In genomic region chr2:6178901-6179748, GRCm38 (mm10) we compare ENCODE assay signal across 19 mouse cellular contexts. TPM values are rescaled to one million over a fixed set of nuclear protein-coding genes. Genes with fewer than 3 reads are reported as not detected.
DNase-seq lines count a peak whose midpoint lies in the region; ATAC-seq and TF ChIP-seq lines count a peak whose summit lies in the region.
"Had no signal": no experiment of that assay in that cellular context is flagged by ENCODE, and none has a peak within 500 bp of the region (broad histone marks: within the 10 kb centered on the region; RNA-seq: fewer than 3 reads in every experiment).

No protein-coding gene starts in this region.

- WGBS in kidney, embryonic 16.5 days: 51% methylated on average over 16 of the region's 16 CpGs
- 62% methylated on average over 16 of the region's 16 CpGs for WGBS in hindbrain, embryonic 13.5 days
- WGBS in limb, embryonic 14.5 days: 35% methylated on average over 16 of the region's 16 CpGs
- 80% methylated on average over 16 of the region's 16 CpGs for WGBS in lung, adult 2 months

- ATAC-seq in kidney, embryonic 16.5 days (ENCODE audit: low FRiP score, low TSS enrichment): 0 out of 2 replicates have a peak, but pooled peaks have one; percentile 12
- peak; percentile 82 for ATAC-seq in hindbrain, embryonic 13.5 days (ENCODE audit: low FRiP score)
- no peak; the same call in 1 of the 2 replicates for ATAC-seq in limb, embryonic 14.5 days (ENCODE audit: low FRiP score, low read depth)
- ATAC-seq: forebrain, embryonic 16.5 days had no signal

- H3K4me1 ChIP-seq in kidney, embryonic 16.5 days (ENCODE audit: insufficient read depth, low read length): no peaks in the 10 kb centered on the region
- peaks cover 10% of the 10 kb centered on the region for H3K4me1 ChIP-seq in hindbrain, embryonic 13.5 days (replicated peaks)
- no peaks in the 10 kb centered on the region; the same call in 1 of the 2 replicates for H3K4me1 ChIP-seq in limb, embryonic 14.5 days (ENCODE audit: control insufficient read depth, insufficient read depth, low read length)
- no peaks in the 10 kb centered on the region for H3K4me1 ChIP-seq in lung, adult 2 months (ENCODE audit: control insufficient read depth, insufficient read depth, low read length)
- H3K4me1 ChIP-seq: heart, embryonic 13.5 days; liver, embryonic 13.5 days had no signal

- H3K27ac ChIP-seq in kidney, embryonic 16.5 days (ENCODE audit: low read length): no peak overlapping the region
- H3K27ac ChIP-seq in hindbrain, embryonic 13.5 days: peak overlapping the region; percentile 58
- H3K27ac ChIP-seq in limb, embryonic 14.5 days (replicated peaks; ENCODE audit: low read depth, low read length): no peak overlapping the region
- H3K27ac ChIP-seq: embryonic facial prominence, embryonic 10.5 days; heart, embryonic 13.5 days; kidney, postnatal 0 days; liver, embryonic 13.5 days had no signal

- H3K4me3 ChIP-seq in kidney, embryonic 16.5 days (ENCODE audit: low read length): no peak overlapping the region
- no peak overlapping the region for H3K4me3 ChIP-seq in hindbrain, embryonic 13.5 days
- H3K4me3 ChIP-seq in limb, embryonic 14.5 days (replicated peaks; ENCODE audit: low read length): no peak overlapping the region
- no peak overlapping the region for H3K4me3 ChIP-seq in lung, adult 2 months (replicated peaks; ENCODE audit: extremely low read depth, low read depth, low read length)
- H3K4me3 ChIP-seq: embryonic facial prominence, embryonic 10.5 days; heart, embryonic 13.5 days; liver, embryonic 13.5 days had no signal

- H3K36me3 ChIP-seq in kidney, embryonic 16.5 days (ENCODE audit: insufficient read depth, low read length): no peaks in the 10 kb centered on the region
- no peaks in the 10 kb centered on the region for H3K36me3 ChIP-seq in hindbrain, embryonic 13.5 days
- no peaks in the 10 kb centered on the region for H3K36me3 ChIP-seq in limb, embryonic 14.5 days (ENCODE audit: control insufficient read depth, insufficient read depth, low read length)
- H3K36me3 ChIP-seq: embryonic facial prominence, embryonic 10.5 days; heart, embryonic 13.5 days; liver, embryonic 13.5 days had no signal

- no peak overlapping the region for H3K9ac ChIP-seq in kidney, embryonic 16.5 days (replicated peaks; ENCODE audit: low read length)
- no peak overlapping the region for H3K9ac ChIP-seq in hindbrain, embryonic 13.5 days
- H3K9ac ChIP-seq in limb, embryonic 14.5 days (ENCODE audit: low read depth, low read length, severe bottlenecking): no peak overlapping the region
- H3K9ac ChIP-seq: heart, embryonic 13.5 days; liver, embryonic 13.5 days had no signal

- H3K4me2 ChIP-seq in kidney, embryonic 16.5 days (replicated peaks; ENCODE audit: low read depth, low read length): no peak overlapping the region
- H3K4me2 ChIP-seq in hindbrain, embryonic 13.5 days: no peak overlapping the region
- no peak overlapping the region for H3K4me2 ChIP-seq in limb, embryonic 14.5 days (replicated peaks; ENCODE audit: low read depth, low read length, severe bottlenecking)
- H3K4me2 ChIP-seq: heart, embryonic 13.5 days; liver, embryonic 13.5 days; midbrain, embryonic 11.5 days had no signal

- H3K9me3 ChIP-seq in kidney, embryonic 16.5 days (ENCODE audit: low read length): no peaks in the 10 kb centered on the region
- H3K9me3 ChIP-seq in hindbrain, embryonic 13.5 days: no peaks in the 10 kb centered on the region
- H3K9me3 ChIP-seq in limb, embryonic 14.5 days (ENCODE audit: control insufficient read depth, low read length): peaks cover under 1% of the 10 kb centered on the region; the same call in 1 of the 2 replicates
- H3K9me3 ChIP-seq: embryonic facial prominence, embryonic 10.5 days; liver, embryonic 13.5 days had no signal

- TF ChIP-seq CTCF in lung, adult 2 months (IDR thresholded peaks at IDR 0.05; ENCODE audit: insufficient read depth, low read length): no peak

- no peak for TF ChIP-seq POLR2A in limb, embryonic 14.5 days (IDR thresholded peaks at IDR 0.05; ENCODE audit: borderline replicate concordance, extremely low read depth, insufficient read depth, insufficient read length)
- no peak for TF ChIP-seq POLR2A in lung, adult 2 months (IDR thresholded peaks at IDR 0.05; ENCODE audit: borderline replicate concordance, extremely low read depth, low read depth, low read length)

- no peak for DNase-seq in kidney, adult 18-20 months
- DNase-seq in limb, embryonic 14.5 days (ENCODE audit: low spot score): peak; percentile 32
- peak; percentile 16 for DNase-seq in yolk sac, embryonic 10.5 days (ENCODE audit: low spot score)
- no peak for DNase-seq in right cerebral cortex, adult 18-20 months
- no peak for DNase-seq in heart, adult 9 months (ENCODE audit: low spot score in 2 of 2)
- DNase-seq in lung, adult 2 months: no peak
- DNase-seq: adrenal gland, adult 8-10 months; cerebellum, adult 18-20 months; gastrocnemius, postnatal 14 days; liver, embryonic 13.5 days; lung, postnatal 10 days; thymus, adult 2 months had no signal

- no peaks in the 10 kb centered on the region for H3K27me3 ChIP-seq in kidney, embryonic 16.5 days (ENCODE audit: insufficient read depth, low read length)
- no peaks in the 10 kb centered on the region for H3K27me3 ChIP-seq in hindbrain, embryonic 13.5 days
- H3K27me3 ChIP-seq in limb, embryonic 14.5 days (ENCODE audit: control insufficient read depth, insufficient read depth, low read length): no peaks in the 10 kb centered on the region
- H3K27me3 ChIP-seq: heart, embryonic 13.5 days; liver, embryonic 13.5 days had no signal

RNA-seq across cellular contexts. Expression of gene Echdc3, which starts 33.7 kb away (rescaled TPM):
- polyA plus RNA-seq in kidney, embryonic 16.5 days (2015; fragmentation: Nextera tagmentation; extraction: Ambion mirVana): 9.9 and 10.6 TPM in 2 replicates
- 1.8 and 2.3 TPM in 2 replicates for polyA plus RNA-seq in hindbrain, embryonic 13.5 days (2015; fragmentation: Nextera tagmentation; extraction: Ambion mirVana)
- polyA plus RNA-seq in limb, embryonic 14.5 days (2012; rRNA removed): 4.3 and 4.8 TPM in 2 replicates
- polyA plus RNA-seq in limb, embryonic 14.5 days (2014; fragmentation: Nextera tagmentation; extraction: Ambion mirVana): 5.0 and 5.7 TPM in 2 replicates
- 9.1 and 12.8 TPM in 2 replicates for polyA plus RNA-seq in lung, adult 2 months (2012; rRNA removed)

RNA-seq across cellular contexts. Expression of gene Proser2, which starts 49.1 kb away (rescaled TPM):
- 14.1 TPM in 2 replicates for polyA plus RNA-seq in kidney, embryonic 16.5 days (2015; fragmentation: Nextera tagmentation; extraction: Ambion mirVana)
- 5.7 and 5.8 TPM in 2 replicates for polyA plus RNA-seq in hindbrain, embryonic 13.5 days (2015; fragmentation: Nextera tagmentation; extraction: Ambion mirVana)
- 7.6 and 10.2 TPM in 2 replicates for polyA plus RNA-seq in limb, embryonic 14.5 days (2012; rRNA removed)
- 10.5 TPM in 2 replicates for polyA plus RNA-seq in limb, embryonic 14.5 days (2014; fragmentation: Nextera tagmentation; extraction: Ambion mirVana)
- polyA plus RNA-seq in lung, adult 2 months (2012; rRNA removed): 7.2 and 10.2 TPM in 2 replicates

Comparison
In these comparisons a context has a peak if more than half of its experiments do, and no peak if none do; other contexts are left out.
1. DNase-seq: peak in limb, embryonic 14.5 days (single experiment) and yolk sac, embryonic 10.5 days (single experiment); none in kidney, adult 18-20 months (single experiment), right cerebral cortex, adult 18-20 months (single experiment), heart, adult 9 months (0 of 2) and lung, adult 2 months (single experiment).